Mouse (Mus musculus): ENCODE results near the gene Kctd5.

DNA sequence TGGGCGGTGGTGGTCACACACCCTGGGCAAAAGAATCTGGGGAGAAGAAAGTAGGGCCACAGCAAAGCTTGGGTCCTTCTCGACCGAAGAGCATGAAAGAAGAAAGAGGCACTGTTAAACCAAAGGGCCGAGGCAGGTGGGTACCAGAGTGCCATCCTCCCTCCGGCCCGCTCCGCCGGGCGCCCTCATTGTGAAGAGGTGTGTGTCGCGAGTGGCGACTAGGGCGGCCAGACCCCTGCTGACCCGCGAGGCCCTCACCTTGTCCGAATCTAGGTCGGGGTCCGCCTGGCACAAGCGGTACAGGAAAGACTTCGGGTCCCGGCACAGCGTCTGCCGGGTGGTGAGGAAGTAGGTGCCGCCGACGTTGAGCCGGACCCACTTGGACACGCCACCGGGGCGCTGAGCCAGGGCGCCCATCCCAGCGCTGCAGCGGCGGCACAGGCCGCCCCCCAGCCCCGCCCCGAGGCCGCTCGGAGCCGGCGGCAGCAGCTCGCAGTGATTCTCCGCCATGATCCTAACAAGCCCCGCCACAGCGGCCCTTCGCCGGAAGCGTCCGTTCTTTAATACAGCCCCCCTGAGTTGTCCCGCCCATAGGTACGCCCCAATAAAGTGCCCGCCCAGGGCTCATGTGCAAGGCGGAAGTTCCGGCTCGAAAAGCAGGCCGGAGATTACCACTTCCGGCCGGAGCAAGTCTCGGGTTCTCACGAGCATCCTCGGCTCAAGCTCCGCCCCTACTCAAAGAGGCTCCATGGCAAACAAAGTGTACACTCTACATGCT, at the start of gene Kctd5:
- TF ChIP-seq CTCF (IDR thresholded peaks at IDR 0.05; ENCODE audit: low read depth, low read length) (no peak), GATA2 (IDR thresholded peaks at IDR 0.05; ENCODE audit: borderline replicate concordance, low read depth, low read length) (no peak), GATA1 (IDR thresholded peaks at IDR 0.05; ENCODE audit: borderline replicate concordance, low read length) (no peak), POLR2AphosphoS5 (IDR thresholded peaks at IDR 0.05; ENCODE audit: insufficient replicate concordance, low read depth, low read length) (no peak), TAL1 (conservative IDR thresholded peaks at IDR 0.05; ENCODE audit: low read depth, low read length) (no peak)
